Mouse (Mus musculus): Measurements from ENCODE around the gene Tmod1.

DNA sequence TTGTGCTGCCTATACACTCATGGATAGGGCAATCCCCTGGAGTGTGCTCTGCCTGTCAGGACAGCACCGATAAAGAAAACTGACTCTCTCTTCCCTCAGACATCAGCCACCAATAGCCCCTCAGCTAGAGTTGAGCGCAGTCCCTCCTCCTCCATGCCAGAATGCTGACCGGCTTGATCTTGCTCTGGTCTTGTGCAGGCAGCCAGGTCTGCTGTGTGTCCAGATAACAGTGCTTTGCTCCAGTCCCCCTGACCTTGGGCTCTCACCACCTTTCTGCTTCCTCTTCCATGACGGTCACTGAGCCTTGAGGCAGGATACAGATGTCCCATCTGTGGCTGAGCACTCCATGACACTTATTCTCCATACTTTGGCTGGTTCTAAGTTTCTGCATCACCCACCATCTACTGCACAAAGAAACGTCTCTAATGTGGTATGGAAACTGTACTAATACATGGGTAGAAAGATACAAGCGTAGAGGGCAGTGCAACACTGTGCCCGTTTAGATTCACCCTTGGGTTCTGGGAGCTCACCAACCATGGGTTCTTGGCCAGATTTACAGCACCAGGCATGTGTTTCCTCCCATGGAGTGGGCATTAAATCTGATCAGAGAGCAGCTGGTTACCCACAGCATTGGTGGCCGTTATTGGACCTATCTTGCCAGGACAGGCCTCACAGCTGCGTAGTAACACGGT, 63.5 kb downstream of the Tmod1 start:
- TF ChIP-seq CTCF (IDR thresholded peaks at IDR 0.05; ENCODE audit: extremely low read depth, insufficient read depth, low read length), result no peak
- no peak for TF ChIP-seq POLR2A (IDR thresholded peaks at IDR 0.05; ENCODE audit: extremely low read depth, insufficient read depth, low read length)
